Mouse (Mus musculus) common myeloid progenitor, adult 5-6 weeks (primary cell): Measurements from ENCODE around the gene Ctnna3. TPM values are rescaled to one million over a fixed set of nuclear protein-coding genes. Genes with fewer than 3 reads are reported as not detected.

Source experiments
- ATAC-seq: replicated peaks from 2 replicates; pipeline ENCODE4 v1.8.0; 2016; ENCODE audit warnings: low read depth, mild to moderate bottlenecking, moderate TSS enrichment, inconsistent platforms; ENCODE audit not compliant: poor library complexity, severe bottlenecking
- total RNA-seq: library from RNA; stranded (forward); fragments of 200-1000, 187-1606 nt; gene quantifications from 2 replicates; pipeline ENCODE4 v1.2.3, GENCODE M21; 2017

The Ctnna3 gene
- total RNA-seq, 1 experiment from 2014 or later, result not detected

DNA sequence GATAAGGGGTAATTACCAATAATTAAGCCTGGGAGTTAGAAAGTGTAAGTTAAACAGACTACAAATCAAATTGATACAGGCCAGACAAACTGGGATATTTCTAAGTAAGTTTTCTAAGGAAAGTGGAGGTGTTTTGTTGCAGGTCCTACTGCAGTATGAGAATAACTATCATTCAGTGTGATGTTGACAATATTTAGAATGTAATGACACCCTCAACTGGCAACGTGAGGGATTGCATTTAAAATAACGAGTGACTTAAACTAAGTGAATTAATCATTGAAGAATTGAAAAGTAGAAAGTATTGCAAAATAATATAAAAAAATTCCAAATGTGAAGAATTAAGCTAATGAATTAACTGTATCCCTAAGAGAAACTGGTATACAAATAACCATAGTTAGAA lies 49.0 kb downstream of the Ctnna3 start:
- no peak for ATAC-seq

DNA sequence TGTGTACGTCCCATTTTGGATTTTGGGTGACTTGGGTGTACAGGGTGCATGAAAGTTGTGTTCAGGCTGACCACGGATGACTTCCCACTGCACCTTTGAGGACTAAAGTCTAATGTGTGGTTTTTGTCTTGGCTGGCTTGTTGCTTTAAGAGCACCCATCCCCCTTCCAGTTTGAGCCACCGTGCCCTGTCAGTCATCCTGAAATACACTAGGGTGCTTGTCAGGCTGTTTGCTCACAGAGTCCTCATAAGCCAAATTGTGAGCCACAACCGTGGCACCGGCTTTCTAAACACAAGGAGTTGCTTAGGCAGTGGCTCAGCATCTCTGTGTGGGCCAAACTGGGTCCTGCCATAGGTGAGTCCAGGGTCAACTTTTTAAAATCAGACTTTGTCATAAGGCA lies 50.2 kb downstream of the Ctnna3 start:
- no peak for ATAC-seq

DNA sequence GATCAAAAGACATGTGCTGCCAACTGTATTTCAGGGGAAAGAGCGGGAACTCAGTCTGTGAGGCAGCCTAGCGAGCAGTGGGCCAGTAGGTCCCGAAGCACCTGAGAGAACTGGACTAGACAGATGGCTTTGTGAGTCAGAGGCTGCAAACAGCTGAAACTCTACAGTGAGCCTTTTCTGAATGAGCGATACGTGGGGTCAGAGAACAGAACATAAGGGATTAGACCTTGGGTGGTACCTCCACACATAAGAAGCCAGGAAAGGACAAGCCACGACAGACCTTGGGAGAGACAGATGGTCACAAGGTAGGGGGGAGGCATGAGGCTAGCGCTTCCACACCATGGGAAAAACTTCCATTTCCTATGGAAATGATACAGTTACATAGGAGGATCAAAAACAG lies 58.4 kb downstream of the Ctnna3 start:
- no peak for ATAC-seq

DNA sequence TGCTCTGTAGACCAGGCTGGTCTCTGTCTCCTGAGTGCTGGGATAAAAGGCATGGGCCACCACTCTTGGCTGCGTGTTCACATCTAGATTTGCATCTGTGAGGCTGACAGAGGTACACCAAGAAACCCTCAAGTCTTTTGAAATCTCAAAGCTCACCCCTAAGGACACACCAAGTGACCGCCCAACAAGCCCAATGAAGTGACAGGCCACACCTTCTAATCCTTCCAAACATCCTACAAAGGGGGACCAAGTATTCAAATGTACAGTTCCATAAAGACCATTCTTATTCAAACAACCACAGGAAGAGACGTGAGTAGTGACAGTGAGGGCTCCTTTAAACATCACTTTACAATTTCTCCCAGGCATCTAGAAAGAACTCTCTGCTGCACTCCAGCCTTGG lies 94.1 kb downstream of the Ctnna3 start:
- ATAC-seq, result no peak

DNA sequence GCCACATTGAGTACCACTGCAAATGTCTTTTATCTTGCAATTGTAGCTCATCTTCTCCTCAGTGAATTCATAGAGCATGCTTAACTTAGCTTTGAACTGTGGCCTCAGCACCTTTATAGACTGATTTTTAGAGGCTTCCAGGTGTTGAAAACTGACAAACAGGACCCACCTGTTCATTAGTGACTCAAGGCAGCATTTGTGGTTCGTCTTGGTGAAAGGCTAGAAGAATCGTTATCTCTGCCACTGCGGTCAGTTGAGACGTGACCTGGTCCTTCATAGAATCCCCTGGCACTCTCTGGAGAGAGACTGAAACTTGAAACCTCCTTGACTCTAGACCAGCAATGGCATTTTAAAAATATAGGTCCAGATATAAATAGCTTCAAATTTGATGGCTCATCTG lies 96.1 kb downstream of the Ctnna3 start:
- ATAC-seq, result no peak

DNA sequence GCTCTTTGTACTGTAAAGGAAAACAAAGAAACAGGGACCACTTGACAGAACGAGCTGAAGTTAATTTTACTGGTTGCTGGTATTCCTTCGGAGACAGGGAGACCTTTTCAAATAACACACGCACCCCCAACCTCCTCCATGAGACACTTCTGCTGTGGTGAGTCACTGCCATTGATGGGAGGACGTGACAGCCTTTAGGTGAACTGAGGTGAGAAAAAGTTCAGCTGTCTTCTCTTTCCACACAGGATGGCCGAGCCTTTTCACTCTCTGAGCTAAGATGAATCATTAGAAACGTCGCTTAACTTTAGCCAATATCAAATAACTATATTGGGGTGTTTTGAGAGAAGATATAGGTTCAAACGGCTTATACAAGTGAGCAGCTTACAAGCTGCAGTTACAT lies 102.5 kb downstream of the Ctnna3 start:
- ATAC-seq, result no peak

DNA sequence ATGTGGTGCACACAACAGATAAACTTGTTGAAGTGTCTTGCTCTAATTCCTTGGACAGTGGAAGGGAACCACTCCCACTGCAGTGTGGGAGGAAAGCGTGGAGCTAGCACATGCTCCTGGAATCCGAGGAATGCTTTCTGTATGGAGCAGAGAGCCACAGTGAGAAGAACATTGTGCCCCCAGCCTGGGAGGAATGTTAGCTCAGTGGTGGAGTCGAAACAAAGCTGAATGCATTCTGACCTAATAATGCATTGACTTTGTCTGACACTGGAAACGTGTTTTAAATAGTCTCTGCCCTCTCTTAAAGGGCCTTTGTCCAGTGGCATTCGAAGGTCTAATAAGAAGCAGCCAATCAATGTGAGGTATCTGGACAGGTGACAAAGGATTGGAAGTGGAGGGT lies 111.9 kb downstream of the Ctnna3 start:
- ATAC-seq, result no peak

DNA sequence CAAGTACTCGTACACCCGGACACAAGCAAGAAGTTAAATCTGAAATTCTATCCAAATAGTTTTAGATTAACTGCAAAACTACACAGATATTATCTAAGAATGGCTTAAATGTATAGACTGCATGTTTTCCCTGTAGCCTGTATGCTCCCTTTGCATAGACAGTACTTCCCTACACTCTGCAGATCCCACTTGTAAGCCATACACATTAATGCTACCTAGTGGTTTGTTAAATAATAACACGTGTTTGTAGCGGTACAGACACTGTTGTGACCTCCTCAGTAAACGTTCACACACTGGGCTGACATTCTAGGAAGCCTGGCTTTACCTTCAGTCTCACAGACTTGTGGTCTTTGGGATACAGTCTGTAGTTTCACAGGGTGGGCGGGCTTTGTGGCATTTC lies 112.6 kb downstream of the Ctnna3 start:
- ATAC-seq, result no peak

DNA sequence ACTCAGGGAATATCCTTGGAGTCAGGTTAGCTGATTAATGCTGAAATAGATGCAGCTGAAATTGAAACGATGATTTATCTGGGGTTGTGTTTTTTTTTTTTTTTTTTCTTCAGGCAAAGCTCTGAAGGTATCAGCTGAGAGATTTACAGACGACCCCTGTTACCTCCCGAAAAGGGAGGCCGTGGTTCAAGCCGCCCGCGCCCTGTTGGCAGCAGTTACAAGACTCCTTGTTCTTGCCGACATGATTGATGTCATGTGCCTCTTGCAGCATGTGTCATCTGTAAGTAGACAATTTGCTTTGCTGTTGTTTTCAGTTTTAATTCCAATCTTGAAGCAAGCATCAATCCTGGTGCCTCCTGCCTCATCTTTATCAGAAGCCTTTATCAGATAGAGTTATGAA lies 136.8 kb downstream of the Ctnna3 start:
- ATAC-seq, result no peak

DNA sequence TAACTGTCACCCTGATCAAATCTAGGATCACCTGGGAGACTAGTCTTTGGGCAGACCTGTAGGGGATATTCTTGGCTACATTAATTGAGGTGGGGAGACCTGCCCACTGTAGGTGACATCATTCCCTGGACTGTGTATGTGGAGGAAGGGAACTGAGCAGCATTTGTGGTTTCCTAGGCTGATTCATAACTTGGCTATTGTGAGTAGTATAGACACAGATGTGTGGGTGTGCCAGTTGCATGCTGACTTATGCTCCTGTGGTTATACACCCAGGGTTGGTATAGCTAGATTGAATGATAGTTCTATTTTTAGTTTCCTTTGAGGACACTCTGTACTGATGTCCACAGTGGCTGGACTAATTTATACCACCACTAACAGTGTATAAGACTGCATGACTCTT lies 141.7 kb downstream of the Ctnna3 start:
- 0 out of 2 replicates have a peak, but pooled peaks have one; percentile 11 for ATAC-seq

DNA sequence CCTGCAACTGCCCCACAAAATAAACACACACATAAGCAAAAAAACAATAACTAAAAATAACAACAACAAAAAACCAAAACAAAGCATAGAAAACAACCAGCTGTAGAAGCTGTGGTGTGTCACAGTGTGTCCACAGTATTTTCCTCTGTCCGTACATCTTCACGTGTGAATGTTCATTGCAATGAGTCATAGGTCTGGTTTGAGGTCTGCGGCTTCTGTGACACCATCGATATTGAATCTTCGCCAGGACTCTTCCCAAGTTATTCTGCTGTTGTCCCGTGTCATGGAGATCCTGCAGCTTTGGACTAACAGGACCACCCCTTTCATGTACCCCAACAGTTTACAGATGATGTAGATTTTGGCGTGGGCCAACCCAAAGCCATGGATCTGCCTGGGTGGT lies 143.0 kb downstream of the Ctnna3 start:
- no peak for ATAC-seq

DNA sequence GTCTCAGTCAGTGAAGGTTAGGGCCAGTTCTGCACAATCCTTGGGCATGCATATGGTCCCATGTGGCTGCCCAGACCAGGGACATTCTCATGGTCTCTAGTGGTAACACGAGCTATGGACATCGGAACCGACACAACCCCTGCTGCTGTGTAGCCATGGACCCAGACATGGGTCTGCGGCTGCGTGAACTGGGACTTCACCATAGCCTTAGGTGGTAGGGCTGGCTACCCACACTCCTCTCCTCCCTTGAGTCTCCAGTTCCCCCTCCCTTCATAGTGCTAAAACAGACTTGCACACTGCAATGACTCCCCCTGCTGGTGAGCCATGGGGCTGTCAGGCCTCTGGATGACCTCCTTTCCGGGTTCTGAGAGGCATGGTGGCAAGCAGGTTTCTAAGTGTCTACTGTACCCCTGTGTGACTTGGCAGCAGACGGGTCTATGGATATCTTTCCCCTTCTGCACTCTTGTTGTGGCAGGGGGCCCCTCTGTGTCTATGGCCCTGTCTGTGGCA lies 144.3 kb downstream of the Ctnna3 start:
- ATAC-seq, result 0 out of 2 replicates have a peak, but pooled peaks have one; percentile 52

DNA sequence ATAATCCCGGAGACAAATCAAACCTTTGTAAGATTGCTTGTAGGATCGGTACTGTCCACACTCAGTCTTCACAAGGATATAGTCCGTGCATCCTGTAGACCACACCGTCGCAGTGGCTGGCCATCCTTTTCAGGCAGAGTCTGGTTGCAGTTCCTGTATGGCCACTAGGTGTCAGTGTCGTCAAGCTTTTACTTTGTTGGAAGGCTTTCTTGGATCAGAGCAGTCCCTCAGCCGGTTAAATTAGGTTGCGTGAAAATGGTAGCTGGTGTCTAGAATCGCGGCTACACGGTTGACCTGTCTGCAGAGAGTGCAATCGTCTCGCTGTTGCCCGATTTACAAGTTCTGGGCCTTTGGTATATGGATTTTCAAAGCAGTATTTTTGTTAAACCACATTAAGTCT lies 152.7 kb downstream of the Ctnna3 start:
- ATAC-seq, result peak; percentile 97

DNA sequence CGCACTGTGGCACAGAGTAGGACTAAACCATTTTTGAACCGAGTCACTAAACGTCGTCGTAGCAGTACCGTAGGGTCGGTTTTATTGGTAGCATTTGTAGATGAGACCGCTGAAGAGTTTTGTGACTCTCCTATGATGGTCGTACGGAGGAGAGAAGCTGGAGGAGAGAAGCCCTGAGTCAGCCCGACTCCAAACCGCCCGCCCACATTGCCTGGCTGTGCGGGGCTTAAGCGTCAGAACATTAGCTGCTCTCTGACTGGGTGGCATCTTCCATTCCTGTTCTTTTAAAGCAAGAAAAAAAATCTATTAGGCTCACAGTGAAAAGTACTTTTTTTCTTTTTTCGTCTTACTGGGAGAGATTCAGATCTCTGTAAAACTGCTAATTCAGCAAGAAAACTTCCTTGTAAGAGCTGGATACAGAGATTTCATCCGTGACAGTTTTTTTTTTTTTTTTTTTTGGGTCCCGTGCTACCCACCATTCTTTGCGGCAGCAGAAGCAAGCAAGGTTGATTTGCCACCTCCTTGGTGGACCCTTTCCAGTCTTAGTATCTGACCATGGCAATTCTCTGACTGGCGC lies 154.0 kb downstream of the Ctnna3 start:
- no peak for ATAC-seq

DNA sequence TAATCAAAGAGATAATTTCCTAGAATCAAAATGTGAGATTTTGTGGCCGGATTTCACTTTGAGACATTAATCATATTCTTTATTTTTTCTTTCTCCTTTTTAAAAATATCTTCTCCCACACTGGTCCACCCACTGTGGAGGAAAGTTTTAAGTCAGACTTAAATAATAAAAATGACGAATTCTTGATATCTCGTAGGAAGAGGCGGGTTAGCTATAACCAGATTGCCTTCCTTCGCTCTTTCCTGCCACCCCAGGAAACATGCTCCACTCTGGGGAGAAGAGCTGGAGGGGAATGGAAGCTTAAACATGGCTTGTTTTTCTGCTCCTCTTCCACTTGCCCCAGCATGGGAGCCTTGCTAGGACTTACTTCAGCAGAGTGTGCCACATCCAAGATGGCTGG lies 169.5 kb downstream of the Ctnna3 start:
- no peak for ATAC-seq

DNA sequence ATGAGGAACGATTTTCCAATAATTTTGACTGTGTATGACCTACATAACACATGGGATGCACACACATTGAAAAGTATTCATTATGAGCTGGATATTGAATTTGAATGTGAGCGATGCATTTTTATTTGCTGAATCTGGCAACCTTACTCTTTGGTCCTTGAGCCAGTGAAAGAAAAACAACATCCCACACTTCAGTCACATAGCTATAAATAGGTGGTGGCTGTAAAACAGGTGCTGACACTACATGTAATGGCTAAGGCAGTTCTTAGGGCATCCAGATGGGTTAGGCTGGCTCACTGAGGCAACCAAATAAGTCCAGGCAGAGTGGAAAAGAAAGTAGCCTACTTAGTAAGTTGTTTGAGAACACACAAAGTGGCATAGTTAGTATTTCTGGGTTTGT lies 171.3 kb downstream of the Ctnna3 start:
- no peak for ATAC-seq

DNA sequence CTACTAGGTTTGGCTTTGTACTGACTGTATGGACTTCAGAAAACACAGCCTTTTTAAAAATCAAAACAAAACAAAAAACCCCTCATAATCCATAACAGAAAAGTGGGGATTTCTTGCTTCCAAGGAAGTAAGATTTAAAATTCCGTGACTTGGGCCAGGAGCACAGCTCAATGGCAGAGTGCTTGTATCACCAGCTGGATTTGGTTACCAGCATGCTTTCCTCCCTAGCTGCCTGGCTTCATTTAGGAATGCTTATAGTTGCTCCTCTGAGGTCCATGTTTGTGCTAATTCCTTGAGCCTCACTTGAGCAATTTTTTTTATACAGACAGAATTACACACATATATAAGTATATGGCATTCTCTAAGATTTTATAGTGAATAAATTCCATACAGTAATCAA lies 198.6 kb downstream of the Ctnna3 start:
- ATAC-seq, result no peak

DNA sequence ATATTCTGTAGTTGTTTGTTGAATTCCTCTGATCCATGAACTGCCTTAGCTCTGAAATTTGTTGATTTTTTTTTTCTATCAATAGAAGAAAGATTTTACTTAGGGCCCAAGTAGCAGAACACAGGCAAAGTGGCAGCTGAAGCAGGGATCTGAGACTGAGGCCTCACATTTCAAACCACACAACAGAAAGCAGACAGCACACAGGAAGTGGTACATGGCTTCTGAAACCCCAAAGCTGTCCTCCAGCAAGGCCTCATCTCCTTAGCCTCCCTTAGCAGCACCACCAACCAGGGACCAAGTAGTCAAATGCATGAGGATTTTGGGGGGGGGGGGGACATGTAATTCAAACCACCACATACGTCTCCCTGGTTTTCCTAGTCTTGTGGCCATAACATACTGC lies 204.0 kb downstream of the Ctnna3 start:
- ATAC-seq, result peak; percentile 82

DNA sequence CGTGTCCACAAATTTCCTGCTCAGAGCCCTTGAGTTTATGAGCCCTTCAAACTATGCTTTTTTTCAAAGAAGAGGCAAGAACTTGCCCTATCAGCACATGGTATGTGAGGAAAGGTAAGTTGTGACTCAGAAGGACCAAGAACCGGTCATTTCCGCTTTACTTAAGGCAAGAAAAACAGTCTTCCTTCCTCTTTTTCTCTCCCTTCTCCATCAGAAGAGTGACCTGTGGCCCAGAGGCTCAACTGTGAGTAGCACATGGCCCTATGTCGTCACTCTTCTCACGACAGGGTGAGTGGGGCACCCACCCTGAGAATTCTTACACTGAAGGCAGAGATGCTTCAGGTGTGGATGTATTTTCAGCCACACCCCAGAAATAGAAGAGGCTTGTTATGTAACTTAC lies 208.1 kb downstream of the Ctnna3 start:
- ATAC-seq, result peak; percentile 46

DNA sequence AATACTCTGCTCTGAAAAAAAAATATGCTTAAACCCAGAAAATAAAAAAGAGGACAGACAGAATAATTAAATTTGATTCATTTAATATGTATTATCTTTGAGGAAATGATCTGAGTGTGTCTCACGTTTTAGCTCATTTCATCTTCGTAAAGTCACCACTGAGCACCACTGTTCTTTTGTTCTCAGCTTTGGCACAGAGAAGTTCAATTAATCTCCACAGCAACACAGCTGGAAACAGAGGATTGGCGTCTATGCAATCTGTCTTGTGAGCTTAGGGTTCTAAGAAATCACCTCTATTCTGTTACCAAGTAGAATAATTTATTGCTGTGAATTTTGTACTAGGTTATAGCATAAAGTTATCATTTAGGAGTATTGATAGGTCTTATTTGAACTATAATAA lies 217.4 kb downstream of the Ctnna3 start:
- no peak for ATAC-seq

DNA sequence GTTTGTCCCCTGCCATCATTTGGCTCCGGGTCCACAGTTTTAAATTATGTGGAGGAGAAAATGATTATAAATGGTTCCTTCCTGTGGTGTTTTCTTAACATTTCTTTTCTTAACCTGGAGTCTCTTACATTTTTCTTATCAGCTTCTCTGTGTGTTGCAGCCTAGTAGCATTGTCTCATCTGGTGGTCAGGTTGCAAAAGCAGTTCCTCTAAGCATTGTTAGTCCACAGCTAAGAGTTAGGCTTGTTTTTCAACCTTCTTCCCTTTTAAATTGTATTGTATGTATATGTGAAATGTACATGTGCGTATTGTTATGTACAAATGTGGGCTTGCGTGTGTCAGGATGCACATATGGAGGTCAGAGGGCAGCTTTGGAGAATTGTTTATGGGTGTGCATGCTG lies 220.4 kb downstream of the Ctnna3 start:
- peak; percentile 63 for ATAC-seq

DNA sequence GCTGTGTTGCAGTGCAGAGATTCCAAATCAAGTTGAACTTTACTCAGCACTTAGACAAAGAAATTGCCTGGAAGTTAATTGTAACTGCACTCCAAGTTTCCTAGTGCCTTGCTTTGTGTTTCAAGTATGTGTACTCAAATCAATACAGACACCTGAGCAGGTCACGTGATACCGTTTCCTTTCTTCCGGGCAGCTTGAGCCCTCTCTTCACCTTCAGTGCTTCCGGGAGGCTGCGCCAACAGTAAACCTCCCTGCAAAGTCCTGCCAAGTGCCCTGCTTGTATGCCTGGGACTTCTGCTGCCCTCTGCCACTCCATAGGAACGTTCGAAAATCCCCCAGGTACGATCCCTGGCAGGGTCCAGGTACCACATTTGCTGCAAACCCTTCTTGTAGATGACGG lies 223.0 kb downstream of the Ctnna3 start:
- ATAC-seq, result no peak

DNA sequence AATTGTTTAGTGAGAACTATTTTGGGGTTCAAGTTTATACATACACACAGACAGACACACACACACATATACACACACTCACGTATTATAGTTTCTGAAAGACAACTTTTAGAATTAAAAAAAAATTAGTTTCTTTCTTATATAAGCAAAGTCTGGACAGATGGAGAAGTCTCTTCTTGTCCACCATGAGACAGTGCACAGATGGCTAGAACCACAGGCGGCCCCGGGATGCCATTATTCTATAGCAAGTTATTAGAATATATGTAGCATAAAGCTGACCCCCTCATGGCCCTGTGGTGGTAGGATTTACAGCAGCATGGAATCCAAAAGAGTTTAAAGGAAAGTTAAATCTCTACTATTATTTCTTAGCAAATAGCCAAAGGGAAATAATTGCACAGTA lies 223.7 kb downstream of the Ctnna3 start:
- no peak for ATAC-seq
